Mouse (Mus musculus) neural tube, embryonic 14.5 days (tissue): ENCODE data around the gene Sim2. TPM values are rescaled to one million over a fixed set of nuclear protein-coding genes. Genes with fewer than 3 reads are reported as not detected.

ENCODE experiments used
- ATAC-seq: fragments of 200-750 bp; cut with Nextera tagmentation; 2 replicates; pipeline ENCODE4 v1.8.0; 2017; ENCODE audit warnings: low read depth, mild to moderate bottlenecking, moderate TSS enrichment, moderate library complexity
- H3K27ac ChIP-seq: fragments of 300-500 bp; sonication (generic); 2 replicates; pipeline ENCODE4 v1.5.1; 2014; ENCODE audit warnings: low read depth, mild to moderate bottlenecking, control low read depth, low read length, moderate library complexity, mixed read lengths
- H3K27me3 ChIP-seq: fragments of 300-500 bp; sonication (generic); 2 replicates; pipeline ENCODE4 v1.6.1; 2014; ENCODE audit warnings: low read length; ENCODE audit not compliant: control insufficient read depth, insufficient read depth
- H3K36me3 ChIP-seq: fragments of 300-500 bp; sonication (generic); 2 replicates; pipeline ENCODE4 v1.6.1; 2014; ENCODE audit warnings: low read length, mixed read lengths; ENCODE audit not compliant: control insufficient read depth, insufficient read depth
- H3K4me1 ChIP-seq: fragments of 300-500 bp; sonication (generic); 2 replicates; pipeline ENCODE4 v1.6.1; 2014; ENCODE audit warnings: low read length; ENCODE audit not compliant: control insufficient read depth, insufficient read depth
- H3K4me2 ChIP-seq: fragments of 300-500 bp; sonication (generic); 2 replicates; pipeline ENCODE4 v1.6.1; 2014; ENCODE audit warnings: mild to moderate bottlenecking, low read depth, low read length, control low read depth
- H3K4me3 ChIP-seq: fragments of 300-500 bp; sonication (generic); 2 replicates; pipeline ENCODE4 v1.5.1; 2014; ENCODE audit warnings: low read depth, low read length, control low read depth, mixed read lengths
- H3K9ac ChIP-seq: fragments of 300-500 bp; sonication (generic); replicated peaks from 2 replicates; pipeline ENCODE4 v1.6.1; 2014; ENCODE audit warnings: low read depth, mild to moderate bottlenecking, control low read depth, low read length, mixed read lengths
- H3K9me3 ChIP-seq: fragments of 300-500 bp; sonication (generic); 2 replicates; pipeline ENCODE4 v1.6.1; 2016; ENCODE audit warnings: low read length; ENCODE audit not compliant: control insufficient read depth
- WGBS: fragments of 180-500 bp; shearing (Covaris S2); extraction: QIAGEN DNeasy Blood & Tissue Kit; methylation state at CpG from one replicate; pipeline ENCODE4 v1.1.7; 2014; 5-methylcytosine and 5-hydroxymethylcytosine counted together
- polyA plus RNA-seq: library from polyadenylated mRNA; unstranded; fragments of >200 nt; fragmentation: Nextera tagmentation; extraction: Ambion mirVana; gene quantifications from 2 replicates; pipeline ENCODE4 v1.2.1, GENCODE M21; 2014

The Sim2 gene
- polyA plus RNA-seq, 1 experiment from 2014 or later, result 0.08 TPM

DNA sequence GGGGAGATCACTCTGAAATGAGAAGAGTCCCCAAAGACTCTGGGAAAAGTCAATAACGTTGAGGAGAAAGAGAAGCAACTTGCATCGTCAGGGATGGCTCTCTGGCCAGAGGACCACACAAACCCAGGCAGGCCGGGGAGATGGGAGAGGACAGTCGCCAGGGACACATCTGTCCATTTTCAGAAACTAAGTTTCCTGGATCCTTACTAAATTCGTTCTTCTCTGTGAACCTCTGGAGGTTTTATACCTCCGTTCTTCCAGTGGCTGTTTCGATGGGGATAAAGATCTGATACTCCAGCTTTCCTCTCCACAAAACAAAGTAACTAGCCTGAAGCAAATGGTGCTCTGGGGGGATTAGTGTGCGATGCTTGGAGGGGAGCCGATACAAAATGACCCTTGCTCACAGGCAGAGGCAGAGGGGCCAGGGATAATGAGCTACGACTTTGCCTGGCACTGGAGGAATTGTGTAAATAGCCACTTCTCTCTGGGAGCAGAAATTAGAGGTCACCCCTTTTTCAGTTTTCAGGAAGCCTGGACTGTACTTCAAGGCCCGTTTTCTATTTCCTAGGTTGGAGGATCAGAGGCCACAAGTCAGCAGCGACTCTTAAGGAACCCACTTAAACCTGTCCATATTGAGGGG is 7.9 kb downstream of the Sim2 start:
- H3K4me2 ChIP-seq, result no peak overlapping the region
- no peaks in the 10 kb centered on the region for H3K36me3 ChIP-seq
- H3K4me1 ChIP-seq, result no peaks in the 10 kb centered on the region
- no peak overlapping the region for H3K4me3 ChIP-seq
- no peak overlapping the region for H3K27ac ChIP-seq
- ATAC-seq, result no peak
- H3K9me3 ChIP-seq, result no peaks in the 10 kb centered on the region
- peaks cover 73% of the 10 kb centered on the region for H3K27me3 ChIP-seq
- no peak overlapping the region for H3K9ac ChIP-seq
- WGBS, result under 1% methylated on average over 12 of the region's 12 CpGs

DNA sequence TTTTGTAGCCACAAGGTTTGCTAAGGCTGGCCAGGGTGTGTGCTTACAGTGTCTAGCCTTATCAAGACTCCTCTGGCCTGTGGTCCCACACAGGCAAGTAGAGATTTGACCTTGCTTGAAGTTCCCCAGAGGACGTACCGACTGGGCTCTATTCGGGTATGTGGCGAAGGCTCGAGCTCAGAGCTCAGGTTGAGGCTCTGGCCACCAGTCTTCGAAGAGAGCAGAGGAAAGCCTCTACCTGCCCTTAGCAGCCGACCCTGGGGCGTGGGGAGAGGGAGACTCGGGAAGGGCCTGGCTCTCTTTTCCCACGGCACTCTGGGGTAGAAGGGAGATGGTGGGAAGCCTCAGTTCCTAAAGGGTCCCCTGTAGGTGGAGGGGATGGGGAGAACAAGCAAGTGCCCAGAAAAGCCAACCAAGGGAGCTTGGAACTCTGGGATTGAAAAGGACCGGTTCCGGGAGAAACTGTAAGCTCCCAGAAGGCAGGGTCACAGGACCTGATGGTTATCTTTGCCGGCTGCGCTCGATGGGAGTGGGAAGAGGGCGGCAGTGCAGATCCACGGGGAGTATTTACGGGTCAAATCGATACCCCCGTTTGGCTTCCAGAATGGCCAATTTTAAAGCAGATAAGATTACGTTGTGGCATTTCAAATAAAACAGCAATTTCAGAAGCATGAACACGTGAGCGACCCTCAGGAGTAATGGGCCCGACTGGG is 8.6 kb downstream of the Sim2 start:
- Histone ChIP-seq H3K9me3 (no peaks in the 10 kb centered on the region), H3K4me3 (no peak overlapping the region), H3K27ac (no peak overlapping the region), H3K36me3 (no peaks in the 10 kb centered on the region), H3K4me1 (no peaks in the 10 kb centered on the region), H3K9ac (no peak overlapping the region), H3K27me3 (peaks cover 74% of the 10 kb centered on the region), H3K4me2 (no peak overlapping the region)
- WGBS, result under 1% methylated on average over 24 of the region's 24 CpGs
- no peak for ATAC-seq

DNA sequence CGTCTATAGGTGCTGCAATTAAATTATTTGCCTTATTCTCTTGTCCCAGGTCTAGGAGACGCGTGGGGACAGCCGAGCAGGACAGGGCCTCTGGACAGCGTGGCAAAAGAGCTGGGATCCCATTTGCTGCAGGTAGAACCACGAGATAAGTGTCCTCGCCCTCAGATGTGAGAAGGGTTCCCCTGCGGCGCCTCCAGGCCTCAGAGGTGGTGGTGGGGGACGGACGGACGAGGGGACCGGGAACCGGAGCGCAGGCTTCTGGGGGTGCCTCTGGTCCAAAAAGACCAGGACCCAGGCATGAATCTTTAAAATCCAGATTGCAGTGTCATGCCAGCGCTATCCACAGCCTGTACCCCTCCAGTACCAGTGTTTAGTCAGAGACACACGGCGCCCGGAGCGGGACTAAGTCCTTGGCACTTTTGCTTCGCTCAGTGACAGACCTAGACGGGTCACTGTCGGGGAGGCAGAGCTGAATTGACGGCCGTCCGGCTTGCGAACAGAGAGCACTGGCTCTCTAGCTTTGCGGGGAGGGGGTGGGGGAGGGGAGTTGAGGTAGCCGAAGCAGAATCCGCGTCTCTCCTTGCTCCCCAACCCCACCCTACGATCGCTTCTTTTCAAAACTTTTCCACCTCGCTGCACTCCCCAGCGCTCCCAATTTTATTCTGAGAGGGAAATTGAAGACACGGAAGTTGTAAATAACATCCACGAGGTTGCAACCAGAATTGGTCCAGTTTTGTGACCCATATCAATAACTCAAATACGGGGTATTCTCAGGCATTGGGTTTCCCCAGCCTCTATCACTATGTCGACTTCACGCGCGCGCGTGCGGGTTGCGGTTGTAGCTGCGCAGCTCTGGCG is 9.7 kb downstream of the Sim2 start:
- H3K9ac ChIP-seq, result no peak overlapping the region
- no peak overlapping the region for H3K27ac ChIP-seq
- ATAC-seq, result no peak
- H3K36me3 ChIP-seq, result no peaks in the 10 kb centered on the region
- under 1% methylated on average over 48 of the region's 48 CpGs for WGBS
- H3K27me3 ChIP-seq, result peaks cover 70% of the 10 kb centered on the region
- no peak overlapping the region for H3K4me3 ChIP-seq
- H3K4me1 ChIP-seq, result no peaks in the 10 kb centered on the region
- H3K9me3 ChIP-seq, result no peaks in the 10 kb centered on the region
- no peak overlapping the region for H3K4me2 ChIP-seq

DNA sequence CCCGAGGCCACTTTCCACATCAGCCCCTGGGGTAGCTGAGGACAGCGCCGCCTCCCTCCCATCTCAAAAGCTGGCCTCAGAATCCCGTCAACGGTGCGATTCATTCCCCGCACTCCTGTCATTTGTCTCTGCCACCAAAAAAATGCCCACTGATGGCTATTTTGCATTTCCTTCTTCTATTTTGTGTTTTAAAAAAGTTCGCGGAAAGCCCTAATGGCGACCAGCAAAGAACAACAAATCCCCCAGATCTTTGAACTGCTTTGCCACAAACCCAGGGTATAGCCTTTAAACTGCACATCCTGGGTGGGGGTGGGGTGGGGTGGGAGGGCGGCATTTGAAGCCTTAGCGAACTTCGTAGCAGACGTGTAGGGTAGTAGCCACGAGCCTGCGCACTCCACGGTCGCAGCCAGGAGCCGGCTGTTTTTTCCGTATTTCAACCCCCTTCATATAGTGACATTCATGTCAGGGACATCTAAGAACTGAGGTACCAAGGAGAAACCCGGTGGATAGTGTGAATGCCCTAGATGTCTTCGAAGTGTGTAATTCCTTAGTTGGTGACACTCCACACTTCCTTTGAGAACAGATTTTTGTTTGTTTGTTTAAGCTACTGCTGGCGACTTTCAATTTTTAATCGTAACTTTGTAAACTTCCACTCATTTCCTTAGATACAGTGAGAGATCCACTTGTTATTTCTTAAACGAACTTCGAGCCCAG is 10.5 kb downstream of the Sim2 start:
- no peaks in the 10 kb centered on the region for H3K4me1 ChIP-seq
- no peak overlapping the region for H3K27ac ChIP-seq
- H3K27me3 ChIP-seq, result peaks cover 70% of the 10 kb centered on the region
- ATAC-seq, result no peak
- H3K4me3 ChIP-seq, result no peak overlapping the region
- H3K9me3 ChIP-seq, result no peaks in the 10 kb centered on the region
- no peak overlapping the region for H3K9ac ChIP-seq
- H3K4me2 ChIP-seq, result no peak overlapping the region
- WGBS, result 2% methylated on average over 26 of the region's 26 CpGs
- H3K36me3 ChIP-seq, result no peaks in the 10 kb centered on the region

DNA sequence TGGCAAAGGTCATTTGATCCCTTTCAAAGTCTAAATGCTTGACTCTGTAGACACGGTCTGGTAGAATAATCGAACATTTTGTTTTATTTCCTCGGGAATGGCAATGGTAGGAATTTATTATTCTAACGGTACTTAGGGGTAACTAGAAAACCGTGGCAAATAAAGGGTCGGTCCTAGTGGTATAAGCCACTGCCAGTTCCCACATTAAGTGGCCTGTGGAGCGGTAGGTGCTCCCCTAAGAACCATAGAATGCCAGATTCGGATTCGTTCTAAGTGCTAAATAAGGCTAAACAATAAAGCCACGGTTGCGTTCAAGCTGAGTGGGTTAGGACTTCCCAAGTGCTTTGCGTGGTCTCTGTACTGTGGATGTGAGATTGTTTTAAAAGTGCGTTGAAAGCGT is 11.7 kb downstream of the Sim2 start:
- Histone ChIP-seq H3K27me3 (peaks cover 62% of the 10 kb centered on the region), H3K4me2 (no peak overlapping the region), H3K4me3 (no peak overlapping the region), H3K9ac (no peak overlapping the region), H3K36me3 (no peaks in the 10 kb centered on the region), H3K9me3 (no peaks in the 10 kb centered on the region), H3K4me1 (no peaks in the 10 kb centered on the region), H3K27ac (no peak overlapping the region)
- no peak for ATAC-seq
- 1% methylated on average over 14 of the region's 14 CpGs for WGBS

DNA sequence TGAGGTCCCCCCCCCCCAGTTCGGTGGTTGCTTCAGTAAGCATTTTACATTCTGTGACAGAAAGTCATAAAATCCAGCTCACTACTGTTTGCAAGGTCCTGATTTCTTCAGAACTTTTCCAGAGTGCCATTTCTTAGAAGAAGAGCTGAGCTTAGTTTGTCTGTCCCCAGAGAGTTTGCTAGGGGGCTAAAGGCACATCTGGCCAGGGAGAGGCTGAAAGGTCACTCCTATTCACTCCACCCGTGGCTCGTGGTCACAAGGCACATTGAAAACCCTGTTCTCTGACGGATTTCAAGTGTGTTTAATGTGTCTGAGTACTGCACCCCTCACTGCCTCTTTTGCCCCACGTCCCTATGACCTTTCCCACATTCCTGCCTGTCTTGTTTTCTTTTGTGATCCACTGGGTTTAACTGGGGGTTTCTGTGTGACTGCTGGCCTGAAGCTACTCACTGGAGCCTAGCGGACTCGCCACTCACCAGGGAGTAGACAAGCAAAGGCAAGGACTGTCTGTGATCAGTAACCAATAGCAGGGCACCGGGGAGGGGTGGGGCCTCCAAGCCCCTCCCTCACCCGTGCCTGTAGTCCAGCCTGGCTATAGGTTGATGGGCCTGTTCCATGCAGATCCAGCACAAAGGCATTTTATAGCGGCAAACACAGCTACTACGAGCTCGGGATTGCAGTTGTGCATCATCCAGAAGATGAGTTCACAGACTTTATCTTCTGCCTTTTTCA is 13.2 kb downstream of the Sim2 start:
- peak; percentile 54; the same call in 1 of the 2 replicates for ATAC-seq
- WGBS, result 2% methylated on average over 12 of the region's 12 CpGs
- H3K27me3 ChIP-seq, result peaks cover 50% of the 10 kb centered on the region
- no peaks in the 10 kb centered on the region for H3K4me1 ChIP-seq
- no peak overlapping the region for H3K4me3 ChIP-seq
- no peaks in the 10 kb centered on the region for H3K36me3 ChIP-seq
- H3K4me2 ChIP-seq, result no peak overlapping the region
- H3K9ac ChIP-seq, result no peak overlapping the region
- no peaks in the 10 kb centered on the region for H3K9me3 ChIP-seq
- H3K27ac ChIP-seq, result no peak overlapping the region

DNA sequence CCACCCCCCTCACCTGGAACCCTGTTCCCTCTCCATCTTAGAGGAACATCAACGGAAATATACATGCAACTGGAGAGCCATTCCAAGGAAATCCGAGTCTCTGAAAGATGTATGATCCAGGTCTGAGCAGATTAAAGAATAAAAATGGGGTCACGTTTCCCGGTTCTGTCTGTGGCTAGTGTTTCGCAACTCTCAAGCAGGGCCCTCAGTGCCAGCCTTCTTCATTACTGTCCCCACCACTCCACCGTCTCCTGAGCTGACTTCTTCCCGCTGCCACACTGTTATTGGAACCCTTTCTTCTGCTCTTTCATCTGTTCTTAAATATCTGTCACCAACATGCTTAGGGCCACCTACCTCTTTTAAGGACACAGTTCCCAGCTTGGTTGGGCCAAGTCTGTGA is 28.4 kb downstream of the Sim2 start:
- H3K27ac ChIP-seq, result no peak overlapping the region
- H3K36me3 ChIP-seq, result no peaks in the 10 kb centered on the region
- H3K4me1 ChIP-seq, result no peaks in the 10 kb centered on the region
- no peak for ATAC-seq
- H3K9me3 ChIP-seq, result no peaks in the 10 kb centered on the region
- no peaks in the 10 kb centered on the region for H3K27me3 ChIP-seq
- no peak overlapping the region for H3K9ac ChIP-seq
- WGBS, result 90% methylated on average over 7 of the region's 7 CpGs
- H3K4me3 ChIP-seq, result no peak overlapping the region
- no peak overlapping the region for H3K4me2 ChIP-seq

DNA sequence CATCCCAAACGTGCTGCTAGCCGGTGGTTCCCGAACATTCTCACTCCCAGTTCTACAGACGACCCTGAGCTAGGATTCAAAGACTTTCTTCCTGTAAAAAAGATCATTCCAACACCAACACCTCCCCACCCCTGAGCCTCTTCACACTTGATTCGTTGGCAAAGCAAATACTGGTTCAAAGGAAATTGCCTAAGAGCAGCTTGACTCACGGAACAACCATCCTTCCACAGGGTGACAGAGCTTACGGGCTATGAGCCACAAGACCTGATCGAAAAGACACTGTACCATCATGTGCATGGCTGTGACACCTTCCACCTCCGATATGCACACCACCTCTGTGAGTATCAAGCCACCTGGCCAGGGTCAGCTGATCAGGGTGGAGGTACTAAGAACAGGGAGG is 30.0 kb downstream of the Sim2 start:
- no peaks in the 10 kb centered on the region for H3K36me3 ChIP-seq
- 78% methylated on average over 9 of the region's 9 CpGs for WGBS
- H3K4me2 ChIP-seq, result no peak overlapping the region
- no peaks in the 10 kb centered on the region for H3K4me1 ChIP-seq
- no peak overlapping the region for H3K27ac ChIP-seq
- no peak overlapping the region for H3K4me3 ChIP-seq
- no peaks in the 10 kb centered on the region for H3K9me3 ChIP-seq
- ATAC-seq, result no peak
- H3K9ac ChIP-seq, result no peak overlapping the region
- no peaks in the 10 kb centered on the region for H3K27me3 ChIP-seq
